Mouse (Mus musculus) cerebellum, adult 11 months (tissue): ENCODE results near the gene Lin54.

Experiments used
- DNase-seq: peaks from one replicate; pipeline ENCODE4 v3.0.0; 2022

The Lin54 gene

GRCm38 (mm10) chr5:100500458-100500961 is at the start of gene Lin54:
Gene Lin54 (minus strand): TSS chr5:100500639.
- peak; percentile 87 for DNase-seq

- no peak for DNase-seq
These were observed 49.7 kb upstream of the Lin54 start for GRCm38 (mm10) chr5:100550151-100550550.

- DNase-seq = no peak
These were observed 48.9 kb upstream of the Lin54 start for GRCm38 (mm10) chr5:100549311-100549710.

GRCm38 (mm10) chr5:100548236-100548635 is 47.8 kb upstream of the Lin54 start:
- no peak for DNase-seq

DNA sequence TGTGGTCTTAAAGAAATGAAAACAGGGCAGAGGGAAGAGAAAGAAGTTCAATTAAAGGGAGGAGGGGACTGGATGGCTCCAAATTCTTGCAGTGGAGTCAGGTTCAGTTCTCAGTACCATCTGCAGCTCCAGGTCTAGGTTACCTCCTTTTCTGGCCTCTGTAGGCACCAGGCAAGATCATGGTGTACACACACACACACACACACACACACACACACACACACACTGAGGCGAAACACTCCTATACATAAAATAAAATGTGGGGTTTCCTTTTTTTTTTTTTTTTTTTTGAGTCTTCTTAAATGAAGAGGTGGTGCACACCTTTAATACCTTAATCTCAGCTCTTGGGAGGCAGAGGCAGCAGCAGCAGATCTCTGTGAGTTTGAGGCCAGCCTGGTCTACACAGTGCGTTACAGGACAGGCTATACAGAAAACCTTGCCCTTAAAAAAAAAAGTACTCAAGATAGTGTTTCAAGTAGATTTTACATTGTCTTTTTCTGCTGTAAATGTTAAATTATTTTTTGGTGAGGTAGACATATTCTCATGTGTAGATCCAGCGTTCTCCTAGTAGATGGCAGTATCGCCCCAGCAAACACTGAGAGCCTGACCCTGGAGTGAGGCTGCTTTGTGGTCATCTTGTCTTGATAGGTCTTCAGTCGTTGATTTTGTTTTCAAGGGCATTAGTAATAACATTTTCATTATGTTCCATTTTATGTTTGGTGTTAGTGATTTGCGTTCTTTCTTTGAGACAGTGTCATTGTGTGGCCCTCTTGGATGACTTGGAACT is 46.0 kb upstream of the Lin54 start:
- no peak for DNase-seq

DNA sequence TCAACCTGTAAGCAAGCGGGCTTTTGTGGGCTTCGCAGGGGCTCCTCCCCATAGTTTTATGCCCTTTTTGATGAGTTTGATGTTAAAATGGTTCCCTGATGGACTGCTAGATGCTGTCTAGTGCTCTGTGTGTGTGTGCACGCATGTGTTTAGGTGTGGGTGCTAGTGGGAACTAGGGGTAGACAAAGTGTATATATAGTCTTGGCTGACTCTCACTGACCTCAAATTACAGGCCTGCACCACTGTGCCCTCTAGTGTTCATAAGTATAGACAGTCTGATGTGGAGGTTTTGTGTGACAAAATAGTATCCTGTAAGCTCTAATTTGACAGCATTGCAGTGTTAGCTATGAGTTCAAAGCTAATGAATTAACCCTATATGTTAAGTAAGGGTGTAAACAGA is 36.2 kb upstream of the Lin54 start:
- no peak for DNase-seq

DNA sequence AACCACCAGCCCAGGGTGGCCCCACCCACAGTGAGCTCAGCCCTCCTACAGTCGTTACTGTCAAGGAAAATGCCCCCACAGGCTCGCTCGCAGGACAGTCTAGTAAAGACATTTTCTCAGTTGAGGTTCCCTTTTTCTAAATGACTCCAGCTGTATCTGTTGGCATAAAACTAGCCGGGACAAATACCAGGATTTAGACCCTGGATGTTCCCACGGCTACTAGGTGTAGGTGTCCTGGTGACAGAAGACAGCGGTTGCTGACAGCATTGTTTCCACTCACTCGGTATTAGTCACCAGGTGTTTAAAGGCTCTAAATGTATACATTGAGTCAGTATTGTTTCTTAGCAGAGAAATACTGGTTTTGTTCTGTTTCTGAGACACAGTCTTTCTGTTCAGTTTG is 35.4 kb upstream of the Lin54 start:
- DNase-seq = no peak

GRCm38 (mm10) chr5:100526164-100526563 is 25.7 kb upstream of the Lin54 start:
- no peak for DNase-seq

- no peak for DNase-seq
These were observed 25.2 kb upstream of the Lin54 start for GRCm38 (mm10) chr5:100525620-100526019.

- no peak for DNase-seq
These were observed 24.5 kb upstream of the Lin54 start for GRCm38 (mm10) chr5:100524921-100525320.

DNA sequence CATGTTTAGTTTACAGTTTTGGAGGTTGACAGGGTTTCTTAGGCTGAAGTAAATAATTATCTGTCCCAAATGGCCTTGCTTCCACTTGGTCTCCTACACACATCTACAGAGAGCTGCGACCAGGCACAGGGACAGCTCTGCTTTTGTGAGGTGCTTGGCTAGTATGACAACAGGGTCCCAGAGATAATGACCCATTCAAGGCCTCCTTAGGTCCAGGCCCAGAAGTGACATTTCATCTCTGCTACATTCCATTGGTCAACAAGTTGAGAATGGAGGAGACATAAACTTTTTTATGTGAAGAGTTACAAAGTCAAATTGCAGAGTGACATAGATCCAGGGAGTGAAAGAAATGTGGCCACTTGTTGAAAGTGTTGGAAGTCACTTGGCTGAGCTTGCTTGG is 22.9 kb upstream of the Lin54 start:
- no peak for DNase-seq

DNA sequence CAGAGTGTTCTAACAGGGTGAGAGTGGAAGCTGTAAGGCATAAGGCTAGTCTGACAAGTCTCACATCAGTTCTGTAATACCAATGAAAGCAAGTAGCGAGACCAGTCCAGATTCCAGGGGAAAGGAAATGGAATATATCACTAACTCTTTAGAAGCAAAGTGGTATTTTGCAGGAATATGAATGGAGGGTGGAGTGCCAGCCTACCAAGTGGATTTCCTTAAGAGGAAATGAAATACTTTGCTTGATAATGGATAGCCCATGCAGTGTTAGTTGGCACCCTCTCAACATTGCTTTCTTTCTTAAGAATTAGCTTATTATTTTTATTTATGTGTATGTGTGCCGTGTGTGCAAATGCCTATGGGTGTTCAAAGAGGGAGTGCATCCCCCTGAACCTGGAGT is 19.8 kb upstream of the Lin54 start:
- DNase-seq = no peak

GRCm38 (mm10) chr5:100519027-100519411 is 18.6 kb upstream of the Lin54 start:
- no peak for DNase-seq

DNA sequence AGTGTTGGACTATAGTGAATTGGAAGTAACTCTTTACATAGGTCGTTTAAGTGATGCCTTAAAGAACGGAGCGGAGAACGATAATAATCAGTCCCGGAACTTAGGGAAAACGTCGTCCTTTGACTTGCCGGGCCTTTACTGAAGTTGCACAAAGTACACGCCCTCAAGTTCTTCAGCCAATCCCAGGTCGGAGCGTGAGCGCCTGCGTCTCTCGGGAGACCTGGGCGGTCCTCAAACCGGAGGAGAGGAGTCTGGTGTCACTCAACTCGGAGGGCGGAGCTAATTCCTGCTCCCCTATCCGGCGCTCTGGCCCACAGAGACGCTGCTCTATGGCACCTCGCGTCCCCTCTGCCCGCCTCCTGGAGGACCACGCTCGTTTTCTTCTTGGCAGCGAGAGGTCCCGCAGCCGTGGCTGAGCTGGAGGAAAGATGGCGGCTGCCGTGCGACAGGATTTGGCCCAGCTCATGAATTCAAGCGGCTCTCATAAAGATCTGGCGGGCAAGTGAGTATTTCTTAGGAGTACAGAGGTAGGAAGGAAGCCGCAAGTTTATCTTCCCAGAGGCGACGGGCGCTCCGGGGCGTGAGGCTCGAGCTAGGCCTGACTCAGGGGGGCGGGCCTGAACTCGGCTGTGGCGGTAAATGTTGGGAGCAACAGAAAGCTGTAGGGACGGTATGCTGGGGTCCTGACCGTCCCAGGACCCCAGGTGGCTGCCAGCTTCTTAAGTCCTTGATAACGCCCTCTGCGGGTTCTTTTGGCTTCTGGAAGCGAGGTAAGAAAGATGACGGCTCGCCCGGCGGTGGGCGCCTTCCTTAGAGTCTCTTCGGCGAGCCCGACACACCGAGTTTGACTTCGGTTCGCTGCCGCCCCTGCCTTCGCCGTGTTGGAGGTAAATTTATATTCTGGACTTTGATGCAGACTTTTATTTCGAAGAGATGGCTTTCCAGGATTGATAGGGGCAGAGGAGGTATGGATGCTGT is 17.9 kb upstream of the Lin54 start, which contains the start of gene Cops4:
Cops4 (plus strand) TSS at position 261 of the 978 bp plus-strand sequence.
- DNase-seq = peak; percentile 96

- DNase-seq = no peak
These were observed 12.1 kb upstream of the Lin54 start for GRCm38 (mm10) chr5:100512576-100512975.

GRCm38 (mm10) chr5:100509247-100509646 is 8.8 kb upstream of the Lin54 start:
- DNase-seq = no peak

DNA sequence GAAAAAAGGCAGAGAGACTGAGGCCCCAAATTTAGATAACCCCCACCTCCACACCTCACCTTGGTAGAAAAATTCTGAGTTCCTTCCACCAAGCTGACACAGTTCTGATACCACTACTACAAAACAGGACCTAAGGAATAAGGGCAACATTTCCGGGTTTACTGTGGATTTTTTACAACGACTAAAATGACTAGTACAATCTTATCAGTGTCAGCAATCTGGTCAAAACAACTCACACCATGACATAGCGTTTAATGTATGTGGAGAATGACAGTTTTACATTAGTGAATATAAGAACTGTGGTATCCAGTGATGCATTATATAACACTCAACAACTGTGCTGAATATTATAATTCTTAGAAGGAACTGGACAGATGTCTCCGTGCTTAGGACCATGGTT is 828 bp upstream of the Lin54 start:
- no peak for DNase-seq

GRCm38 (mm10) chr5:100499831-100500304 is 571 bp downstream of the Lin54 start:
- peak; percentile 34 for DNase-seq

DNA sequence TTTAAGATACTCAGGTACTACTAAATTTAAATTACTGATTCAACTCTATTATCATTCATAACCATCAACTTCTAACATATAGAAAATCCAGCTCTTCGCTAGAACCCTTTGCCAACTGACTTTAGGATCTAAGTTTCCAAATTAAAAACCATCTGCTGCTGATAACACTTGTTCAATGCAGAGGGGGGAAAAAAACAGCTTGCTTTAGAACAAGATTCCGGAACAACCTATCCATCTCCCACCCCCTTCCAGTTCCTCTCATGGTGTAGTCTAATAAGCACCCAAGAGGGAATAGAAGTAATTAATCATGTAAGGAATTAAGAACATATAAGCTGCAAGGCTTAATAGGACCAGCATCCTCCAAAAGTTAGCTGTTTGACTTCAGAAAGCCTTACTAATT is 1.2 kb downstream of the Lin54 start:
- no peak for DNase-seq

DNA sequence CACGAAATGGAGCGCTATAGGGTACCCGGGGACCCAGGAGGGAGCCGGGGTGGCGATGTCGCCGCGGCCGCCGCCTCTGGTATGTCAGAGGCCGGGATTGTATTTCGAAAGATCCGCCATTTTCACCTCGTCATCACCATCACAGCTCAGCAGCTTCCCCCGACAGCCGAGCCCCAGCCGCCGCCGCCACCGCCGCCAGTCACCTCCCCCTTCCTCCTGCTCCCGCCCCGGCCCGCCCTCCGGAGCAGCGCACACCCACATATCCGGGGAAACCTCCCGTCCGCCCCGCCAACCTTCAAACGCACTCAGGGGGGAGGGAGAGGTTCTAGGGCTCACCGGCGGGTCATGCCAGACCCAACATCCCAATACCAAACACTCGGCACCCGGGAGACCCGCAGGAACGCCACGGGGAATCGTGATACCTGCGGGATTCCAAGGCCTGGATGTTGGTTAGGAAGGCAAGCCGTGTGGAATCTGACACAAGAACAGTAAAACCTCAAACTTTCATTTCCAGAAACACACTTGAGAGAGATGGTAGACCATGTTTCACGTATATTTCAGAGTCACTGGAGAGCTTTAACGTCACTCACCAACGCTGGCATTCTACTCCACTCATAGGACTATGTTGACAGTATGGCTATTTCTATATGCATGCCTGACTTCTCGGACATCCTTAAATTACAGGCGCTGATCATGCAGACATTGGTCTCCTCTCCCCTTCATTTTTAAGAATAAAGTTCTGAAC is 1.8 kb downstream of the Lin54 start:
- peak; percentile 50 for DNase-seq

DNA sequence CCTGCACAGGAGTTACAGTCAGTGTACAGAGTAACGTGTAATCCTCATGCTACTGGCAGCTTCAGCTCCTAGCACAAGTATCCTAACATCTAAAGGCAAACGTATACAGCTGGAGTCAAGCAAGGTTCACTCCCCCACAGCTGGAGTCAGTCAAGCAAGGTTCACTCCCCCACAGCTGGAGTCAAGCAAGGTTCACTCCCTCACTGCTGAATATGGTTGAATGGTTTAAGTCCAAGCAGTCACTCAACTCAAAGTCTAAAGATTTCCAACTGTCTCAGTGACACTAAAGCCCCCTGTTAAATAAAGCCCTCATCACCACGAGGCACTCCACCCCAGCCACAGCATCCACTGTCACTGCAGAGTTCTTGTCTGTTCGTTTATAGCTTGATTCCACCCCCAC is 8.7 kb downstream of the Lin54 start:
- DNase-seq = no peak

GRCm38 (mm10) chr5:100489340-100489739 is 11.1 kb downstream of the Lin54 start:
- no peak for DNase-seq

DNA sequence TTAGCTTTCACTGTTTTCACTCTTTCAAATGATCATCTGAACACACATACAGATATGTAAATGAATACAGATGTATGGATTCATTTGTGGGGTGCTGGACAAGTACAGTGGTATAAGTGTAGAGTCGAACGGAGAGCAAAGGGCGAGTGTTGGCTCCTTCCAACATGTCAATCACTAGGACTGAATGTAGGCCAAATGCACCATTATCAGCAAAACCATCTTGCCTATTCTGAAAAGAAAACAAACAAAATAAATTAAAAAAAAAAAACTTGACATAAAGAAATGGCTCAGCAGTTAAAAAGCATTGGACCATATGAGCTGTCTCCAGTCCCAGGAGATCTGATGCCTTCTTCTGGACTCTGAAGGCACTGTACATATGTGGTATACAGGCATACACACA is 12.2 kb downstream of the Lin54 start:
- DNase-seq = no peak
